Mouse (Mus musculus) MN1 (cell line): ENCODE data around the gene Nos1ap.

Source experiments
- DNase-seq: peaks from one replicate; pipeline ENCODE4 v3.0.0-alpha.2; 2016; ENCODE audit warnings: low spot score

The Nos1ap gene

GRCm38 (mm10) chr1:170415395-170415794 lies 174.3 kb downstream of the Nos1ap start:
- DNase-seq = no peak

- no peak for DNase-seq
Measured at GRCm38 (mm10) chr1:170410402-170411191, 179.1 kb downstream of the Nos1ap start.

GRCm38 (mm10) chr1:170409091-170409490 lies 180.6 kb downstream of the Nos1ap start:
- DNase-seq = no peak

DNA sequence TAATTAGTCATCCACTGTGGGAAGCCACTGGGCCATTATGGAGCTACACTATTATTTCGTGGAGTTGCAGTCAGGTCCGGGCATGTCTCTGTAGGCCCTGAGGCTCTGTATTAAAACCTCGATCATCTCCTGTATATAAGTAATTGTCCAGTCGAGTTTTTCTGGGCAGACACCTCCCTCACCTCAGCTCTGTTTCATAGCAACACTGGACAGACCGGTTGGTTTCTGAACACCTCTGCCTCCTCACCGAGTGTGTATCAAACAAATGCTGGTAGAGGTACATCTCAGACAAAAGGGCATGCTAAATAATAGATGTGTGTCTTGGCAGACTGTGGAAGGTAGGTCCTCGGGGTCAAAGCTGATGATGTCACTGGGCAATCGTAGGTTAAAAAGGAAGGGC lies 182.7 kb downstream of the Nos1ap start:
- DNase-seq = no peak

DNA sequence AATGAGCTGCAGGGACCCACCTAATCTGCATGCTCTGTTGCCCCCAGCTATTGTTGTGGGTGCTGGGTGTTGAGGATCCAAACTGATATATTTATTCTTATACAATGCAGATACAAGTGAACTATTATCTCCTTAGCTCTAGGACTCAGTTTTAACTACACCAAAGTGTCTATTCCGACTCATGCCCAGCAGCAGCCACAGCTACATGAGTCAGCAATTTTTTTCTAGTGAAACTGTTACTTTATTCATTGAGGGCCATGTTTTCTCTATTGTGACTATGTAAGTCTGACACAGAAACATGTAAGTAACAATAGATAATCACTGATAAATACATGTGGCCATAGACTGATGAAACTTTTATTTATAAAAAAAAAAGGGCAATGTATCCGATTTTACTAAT lies 184.5 kb downstream of the Nos1ap start:
- DNase-seq = no peak

DNA sequence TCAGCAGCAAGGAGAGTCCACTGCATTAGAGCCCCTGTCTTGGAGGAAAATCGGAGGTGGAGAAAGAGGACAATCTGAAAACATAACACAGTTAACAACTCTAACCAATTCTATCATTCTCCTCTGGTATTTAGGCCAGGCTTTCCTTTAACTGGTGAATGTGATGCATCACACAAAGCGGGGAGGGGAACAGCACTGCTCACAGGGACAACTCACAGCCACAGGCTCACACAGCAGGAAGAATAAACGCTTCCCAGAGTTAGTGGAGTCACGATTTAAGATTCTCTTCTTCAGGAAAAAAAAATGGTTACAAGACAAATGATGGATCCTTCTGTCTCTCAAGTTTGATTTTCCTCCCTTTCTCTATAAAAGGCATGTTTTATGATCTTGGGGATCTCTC lies 187.0 kb downstream of the Nos1ap start:
- DNase-seq = no peak

- DNase-seq = no peak
Measured at GRCm38 (mm10) chr1:170398866-170399265, 190.8 kb downstream of the Nos1ap start.

DNA sequence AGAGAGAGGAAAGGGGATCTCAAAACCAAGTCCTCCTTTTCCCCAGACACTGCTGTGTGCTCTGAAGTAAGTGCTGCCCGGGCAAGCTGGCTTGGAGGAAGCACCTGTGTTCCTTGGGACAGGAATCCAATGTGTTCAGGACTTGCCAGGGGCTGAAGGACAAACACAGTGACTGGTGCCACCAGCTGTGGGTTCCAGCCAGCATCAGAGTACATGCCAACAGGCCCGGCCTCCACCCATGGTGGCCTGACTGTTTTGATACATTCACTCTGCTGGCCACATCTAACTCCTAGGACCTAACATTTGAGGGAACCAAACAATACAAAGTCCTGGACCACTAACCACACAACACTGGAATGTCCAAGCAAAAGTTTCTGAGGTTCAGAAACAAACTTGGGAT lies 194.6 kb downstream of the Nos1ap start:
- DNase-seq = no peak

DNA sequence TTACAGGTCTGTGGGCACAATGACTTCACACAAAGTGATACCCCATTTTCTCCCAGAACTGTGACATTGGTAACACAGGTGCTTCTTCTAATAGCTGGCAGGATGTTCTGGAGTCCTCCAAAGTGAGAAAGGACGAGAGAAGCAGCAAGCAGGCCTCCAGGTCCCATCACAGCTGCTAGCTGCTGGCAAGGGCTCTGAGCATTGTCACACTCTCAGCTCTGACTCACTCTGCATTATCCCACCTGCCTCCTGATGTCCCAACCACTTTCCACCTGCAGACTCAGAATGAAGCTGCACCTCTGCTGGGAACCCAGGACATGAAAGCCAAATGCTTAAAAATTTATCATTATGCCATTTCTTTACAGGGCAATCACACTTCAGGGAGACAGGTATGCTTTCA lies 195.0 kb downstream of the Nos1ap start:
- no peak for DNase-seq

DNA sequence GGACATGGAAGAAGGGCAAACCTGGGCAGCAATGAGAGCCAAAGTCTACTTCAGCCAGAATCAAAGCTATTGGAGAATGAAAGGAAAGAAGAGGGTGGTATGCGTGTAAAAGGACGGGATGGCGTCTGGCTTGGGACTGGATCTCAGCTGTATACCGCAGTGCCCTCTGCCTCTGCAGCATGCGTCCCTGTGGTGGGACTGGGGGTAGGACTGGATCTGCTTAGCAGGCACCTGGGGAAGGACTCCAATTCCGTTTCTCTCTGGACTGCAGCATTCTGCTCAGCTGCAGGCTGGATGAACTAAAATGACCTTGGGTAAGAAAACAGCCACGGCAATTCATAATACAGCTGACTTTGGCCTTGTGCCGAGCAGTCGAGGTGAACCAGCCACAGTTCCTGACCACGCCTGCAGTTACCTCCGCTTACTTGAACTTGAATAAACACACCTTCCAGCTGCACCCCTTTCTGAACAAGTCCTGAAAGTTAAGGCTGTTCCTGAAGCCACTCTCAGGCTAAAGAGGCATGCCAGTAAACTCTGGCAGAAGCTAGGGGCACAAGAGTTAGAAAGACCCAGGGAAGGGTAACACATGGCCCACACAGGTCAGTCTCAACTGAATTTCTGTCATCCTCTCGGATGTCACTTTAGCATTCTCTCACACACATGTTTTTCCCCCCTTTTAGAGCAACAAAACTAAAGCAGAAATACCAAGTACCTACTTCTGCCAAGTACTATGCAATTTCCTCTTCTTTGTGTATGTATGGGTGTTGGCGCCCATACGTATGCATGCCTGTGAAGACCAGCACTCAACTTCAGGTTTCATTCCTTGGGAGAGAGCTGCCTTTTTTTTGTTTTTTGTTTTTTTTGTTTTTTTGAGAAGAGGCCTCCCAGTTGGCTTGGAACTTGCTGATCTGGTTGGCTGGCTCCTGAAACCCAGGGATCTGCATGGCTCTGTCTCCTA lies 196.6 kb downstream of the Nos1ap start:
- no peak for DNase-seq

DNA sequence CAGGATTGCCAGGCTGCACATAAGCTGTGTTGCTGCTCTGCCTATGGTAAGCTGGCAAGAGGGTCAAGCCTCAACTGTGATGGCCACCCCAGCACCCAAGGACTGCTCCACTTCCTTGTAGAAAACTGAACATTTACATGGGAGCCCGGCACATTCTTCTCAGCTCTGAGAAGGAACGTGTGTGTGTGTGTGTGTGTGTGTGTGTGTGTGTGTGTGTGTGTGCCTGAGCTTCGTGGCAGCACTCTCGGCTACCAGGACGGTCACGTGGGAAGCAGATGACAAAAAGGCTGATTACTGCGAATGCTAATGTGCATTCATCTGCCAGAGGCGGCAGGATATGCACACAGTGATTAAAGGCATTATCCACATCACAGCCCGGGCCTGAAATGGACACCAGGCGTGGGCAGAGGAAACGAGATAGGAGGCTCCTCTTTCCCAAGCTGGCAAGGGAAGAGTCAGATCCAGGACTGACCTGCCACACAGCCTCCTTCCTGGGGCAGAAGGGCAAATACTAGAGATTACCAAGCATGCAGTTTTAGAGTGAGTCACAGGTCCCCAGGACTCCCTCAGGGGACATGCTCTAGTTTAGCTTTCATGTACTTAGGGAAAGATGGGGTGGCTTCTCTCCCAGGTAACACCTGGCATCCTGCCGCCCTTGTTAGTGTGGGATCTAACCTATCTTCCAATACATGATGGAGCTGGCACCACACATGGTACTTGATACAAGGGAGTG lies 202.3 kb downstream of the Nos1ap start:
- DNase-seq = no peak

DNA sequence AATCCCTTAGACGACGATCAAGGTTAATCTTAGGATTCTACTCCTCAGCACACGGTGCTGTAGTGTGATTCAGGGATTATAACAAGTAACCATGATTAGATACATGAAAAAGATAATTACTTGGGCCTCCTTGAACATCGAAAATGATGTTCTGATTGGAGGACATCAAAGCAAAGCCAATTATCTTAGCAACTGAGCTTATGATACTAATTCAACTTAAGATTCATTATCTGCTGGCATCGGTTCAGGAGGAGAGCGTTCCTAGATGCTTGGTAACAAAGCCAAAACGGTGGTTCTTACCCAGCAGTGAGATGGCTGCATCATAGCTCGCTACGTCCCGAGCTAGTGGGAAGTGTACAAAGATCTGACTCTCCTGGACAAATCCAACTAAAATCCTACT lies 204.2 kb downstream of the Nos1ap start:
- no peak for DNase-seq

GRCm38 (mm10) chr1:170383530-170383929 lies 206.1 kb downstream of the Nos1ap start:
- DNase-seq = no peak

GRCm38 (mm10) chr1:170381457-170381856 lies 208.2 kb downstream of the Nos1ap start:
- DNase-seq = no peak

DNA sequence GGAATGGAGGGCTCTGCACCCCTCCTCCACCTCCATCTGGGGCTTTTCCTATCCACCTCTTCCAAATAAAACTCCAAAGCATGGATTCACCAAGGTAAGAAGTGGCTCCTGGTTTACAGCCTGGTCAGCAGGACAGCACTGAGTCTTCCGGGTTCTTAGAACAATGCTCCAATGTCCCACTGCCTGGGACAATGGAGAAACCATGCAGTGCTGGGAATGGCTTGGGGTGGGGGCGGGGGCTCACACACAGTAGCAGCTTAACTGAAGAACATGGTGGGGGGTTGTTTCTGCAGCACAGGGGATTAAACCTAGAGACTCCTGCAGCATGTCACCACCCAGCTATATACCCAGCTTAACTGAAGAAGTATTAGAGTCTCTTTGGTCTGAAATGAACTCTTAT lies 209.2 kb downstream of the Nos1ap start:
- DNase-seq = no peak

DNA sequence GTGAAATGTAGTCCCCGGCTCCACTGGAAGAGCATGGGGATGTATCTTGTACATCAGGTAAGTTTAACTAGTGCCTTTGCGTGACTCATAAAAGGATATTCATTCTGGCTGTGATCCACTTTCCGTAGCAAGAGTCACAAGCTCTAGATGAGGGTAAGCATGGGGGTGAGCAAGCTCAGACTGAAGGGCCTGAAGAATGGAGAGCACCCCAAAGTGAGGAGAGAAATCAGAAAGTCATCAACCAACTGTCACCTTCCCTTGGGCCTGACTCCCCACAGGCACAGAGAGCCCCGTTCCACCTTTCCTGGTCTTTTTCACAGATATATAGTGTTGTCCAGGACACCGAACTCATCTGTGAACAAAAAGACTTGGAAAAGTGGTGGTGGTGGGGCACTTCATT lies 213.9 kb downstream of the Nos1ap start:
- no peak for DNase-seq

GRCm38 (mm10) chr1:170373750-170374149 lies 215.9 kb downstream of the Nos1ap start:
- no peak for DNase-seq

GRCm38 (mm10) chr1:170371191-170371792 lies 218.4 kb downstream of the Nos1ap start:
- no peak for DNase-seq

DNA sequence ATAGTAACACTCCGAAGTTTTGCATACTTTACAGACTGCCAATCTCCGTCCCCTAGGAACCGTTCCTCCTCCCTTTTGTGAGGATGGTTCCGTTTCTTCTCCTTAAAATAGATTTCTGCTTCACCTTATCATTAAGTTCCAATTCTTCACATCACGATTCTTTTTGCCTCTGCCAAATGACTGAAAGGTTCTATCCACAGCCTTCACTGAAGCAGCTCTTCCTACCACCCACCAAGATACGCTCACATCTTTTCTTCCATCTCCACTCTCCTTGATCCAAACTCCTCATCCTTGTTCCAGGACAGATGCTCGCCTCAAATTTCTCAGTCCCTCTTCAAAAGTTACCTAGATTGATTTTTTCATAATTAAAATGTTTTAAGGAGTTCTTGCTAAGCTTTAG lies 220.8 kb downstream of the Nos1ap start:
- no peak for DNase-seq

- DNase-seq = no peak
Measured at GRCm38 (mm10) chr1:170366981-170367700, 222.5 kb downstream of the Nos1ap start.

GRCm38 (mm10) chr1:170363746-170364145 lies 225.9 kb downstream of the Nos1ap start:
- DNase-seq = no peak
